Mouse (Mus musculus) thymus, postnatal 25 days (tissue): ENCODE results near the gene Auts2.

ENCODE experiments used
- DNase-seq: peaks from one replicate; pipeline ENCODE4 v3.0.0; 2022

The Auts2 gene

GRCm38 (mm10) chr5:131875976-131876375 is 667.2 kb downstream of the Auts2 start:
- no peak for DNase-seq

- DNase-seq, result no peak
Observed at GRCm38 (mm10) chr5:131873116-131873515, 670.0 kb downstream of the Auts2 start.

DNA sequence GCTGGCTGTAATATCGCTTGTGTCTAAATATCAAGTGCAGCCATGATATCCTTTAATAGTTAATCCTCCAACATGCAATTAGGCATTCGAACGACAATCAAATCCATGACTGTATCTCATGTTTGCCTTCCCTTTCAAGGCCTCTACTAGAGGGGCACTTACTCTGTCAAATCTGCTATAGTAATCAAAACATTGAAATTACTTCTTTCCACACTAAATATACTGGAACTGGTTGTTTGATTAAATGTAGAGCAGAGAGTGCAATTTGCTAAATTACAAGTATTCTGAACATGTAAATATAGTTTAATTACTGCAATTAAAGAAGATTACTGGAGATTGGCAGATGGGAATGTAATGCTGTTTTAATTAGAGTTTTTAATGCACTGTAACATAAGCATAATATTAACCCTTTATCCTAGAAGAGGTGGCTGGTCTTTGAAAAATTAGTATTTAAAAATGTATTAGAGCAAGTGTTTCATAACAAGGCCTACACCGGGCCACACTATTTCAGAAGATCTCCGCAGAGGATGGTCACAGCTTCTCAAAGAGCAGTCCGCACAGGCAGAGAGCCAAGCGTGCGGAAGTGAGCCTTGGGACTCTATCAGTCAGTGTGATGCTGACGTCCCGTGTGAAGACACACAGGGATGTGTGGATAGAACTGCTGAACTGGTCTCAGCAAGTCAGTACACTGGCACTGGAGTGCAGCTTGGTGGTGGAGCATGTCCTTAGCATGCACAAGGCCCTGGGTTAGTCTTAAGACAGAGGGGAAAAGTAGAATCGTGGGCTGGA is 673.2 kb downstream of the Auts2 start:
- DNase-seq, result no peak

DNA sequence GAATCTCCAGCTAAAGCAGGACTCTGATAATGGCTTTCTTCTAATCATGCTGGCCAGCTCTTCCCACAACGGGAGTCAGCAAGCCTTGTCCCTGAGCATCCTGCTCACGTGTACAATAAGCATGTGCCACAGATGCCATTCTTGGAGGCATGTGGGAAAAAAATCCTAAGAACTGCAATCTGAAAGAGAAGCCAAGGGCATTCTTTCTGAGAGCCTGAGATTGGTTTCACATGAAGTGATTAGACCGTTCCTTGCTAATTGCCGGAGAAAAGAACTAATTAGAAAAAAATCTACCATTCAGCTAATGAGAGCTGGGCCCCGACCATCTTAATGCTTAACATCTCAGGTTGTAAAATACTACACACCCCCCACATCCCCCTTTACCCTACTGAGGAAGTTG is 677.9 kb downstream of the Auts2 start:
- no peak for DNase-seq

DNA sequence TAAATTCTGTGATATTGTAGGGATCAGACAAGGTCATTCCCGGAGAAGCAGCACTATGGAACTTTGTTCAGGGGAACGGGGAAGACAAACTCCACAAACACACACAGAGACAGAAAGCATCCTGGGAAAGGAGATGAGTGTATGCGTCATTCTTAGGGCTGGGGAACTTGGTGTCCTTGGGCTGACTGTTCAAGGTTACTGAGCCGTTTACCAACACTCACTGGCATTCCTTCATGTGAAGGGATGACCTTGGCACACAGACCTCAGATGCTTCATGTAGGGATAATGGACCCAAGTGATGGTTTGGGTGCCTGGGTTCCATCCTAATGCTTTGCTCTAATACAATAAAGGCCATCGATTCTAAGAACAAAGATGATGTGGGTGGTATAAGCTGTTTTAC is 685.2 kb downstream of the Auts2 start:
- no peak for DNase-seq

DNA sequence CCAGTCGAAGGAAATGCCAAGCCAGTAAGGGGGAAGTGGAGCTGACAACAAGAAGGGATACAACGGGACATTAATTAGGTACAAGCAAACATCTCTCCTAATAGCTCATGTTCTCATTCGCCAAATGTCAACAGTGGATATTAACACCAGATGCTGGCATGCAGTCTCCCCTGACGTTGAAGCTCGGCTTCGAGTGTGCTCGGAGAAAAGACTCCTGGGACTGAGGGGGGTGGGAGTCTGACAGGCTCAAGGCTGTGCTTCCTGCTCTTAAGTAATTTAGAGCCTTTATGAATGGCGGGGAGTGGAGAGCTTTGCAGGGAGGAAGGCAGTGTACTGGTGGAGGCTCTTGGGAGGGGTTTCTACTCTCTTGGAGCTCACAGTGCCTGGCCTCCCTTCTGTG is 687.8 kb downstream of the Auts2 start:
- DNase-seq, result no peak

DNA sequence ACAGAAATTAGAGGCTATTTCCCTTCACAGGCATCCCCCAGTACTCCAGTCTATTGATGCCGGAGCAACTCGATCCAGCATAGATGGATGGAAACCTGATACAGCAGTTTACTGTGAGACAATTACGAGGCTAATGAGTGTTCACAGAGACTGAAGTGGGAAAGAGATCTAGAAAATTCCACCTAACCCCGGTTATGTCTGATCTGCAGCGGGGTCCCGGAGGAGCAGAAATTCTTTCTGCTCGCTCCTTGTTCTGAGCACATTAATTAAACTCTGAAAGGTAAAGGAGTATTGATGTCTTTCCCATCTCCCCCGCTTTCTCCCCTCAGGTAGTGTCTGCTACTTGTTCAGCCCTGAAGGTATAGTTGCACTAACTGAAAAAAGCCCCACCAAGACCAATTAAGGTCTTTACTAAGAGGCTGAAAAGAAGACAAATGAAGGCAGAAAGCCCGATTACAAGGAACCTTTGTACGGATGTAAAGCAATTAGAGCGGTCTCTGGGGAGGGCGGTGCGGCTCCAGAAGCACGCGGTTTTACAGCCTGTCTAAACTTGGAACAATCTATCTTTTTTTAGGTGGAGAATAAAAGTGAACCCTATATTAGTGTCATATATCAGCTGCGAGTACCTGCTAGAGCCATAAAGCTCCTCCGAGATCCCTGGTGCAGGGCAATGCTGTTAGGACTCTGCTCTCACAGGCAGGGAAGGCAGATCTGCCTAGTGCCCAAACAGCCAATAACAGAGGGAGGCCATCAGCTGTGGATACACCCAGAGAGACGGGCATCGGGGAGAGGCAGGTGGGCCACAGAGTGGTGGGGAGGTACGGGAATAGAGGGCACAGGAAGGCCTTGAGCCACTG is 691.3 kb downstream of the Auts2 start:
- DNase-seq, result no peak

DNA sequence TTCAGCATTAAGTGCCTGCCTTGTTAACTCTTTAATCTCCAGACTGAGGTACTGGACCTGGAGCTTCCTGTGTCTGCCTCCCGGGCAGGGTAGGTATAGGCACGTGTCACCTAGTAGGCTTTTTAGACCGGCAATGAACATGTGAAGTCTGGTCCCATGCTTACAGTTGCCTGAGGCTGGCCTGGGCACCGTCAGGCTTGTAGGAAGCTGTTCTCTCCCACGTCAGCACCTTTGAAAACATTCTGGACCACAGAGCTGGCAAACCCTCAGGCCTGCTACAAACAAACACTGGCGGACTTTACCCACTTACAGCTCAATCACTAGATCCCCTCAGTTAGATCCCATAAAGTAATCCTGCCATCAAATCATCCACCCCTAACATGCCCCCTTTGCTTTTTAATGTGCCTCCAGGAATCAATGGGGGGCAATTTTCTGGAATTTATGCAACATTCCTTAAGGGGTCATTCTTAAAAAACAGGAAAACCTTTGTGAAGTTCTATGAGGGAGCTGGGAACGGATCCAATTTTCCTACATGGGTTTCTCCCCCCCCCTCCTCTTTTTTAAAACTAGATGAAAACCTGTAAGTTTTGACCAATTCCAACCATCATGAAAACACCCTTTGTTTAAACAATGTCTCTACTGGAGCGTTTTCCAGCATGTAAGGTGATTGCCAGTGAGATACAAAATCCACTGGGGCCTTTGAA is 692.4 kb downstream of the Auts2 start:
- no peak for DNase-seq

DNA sequence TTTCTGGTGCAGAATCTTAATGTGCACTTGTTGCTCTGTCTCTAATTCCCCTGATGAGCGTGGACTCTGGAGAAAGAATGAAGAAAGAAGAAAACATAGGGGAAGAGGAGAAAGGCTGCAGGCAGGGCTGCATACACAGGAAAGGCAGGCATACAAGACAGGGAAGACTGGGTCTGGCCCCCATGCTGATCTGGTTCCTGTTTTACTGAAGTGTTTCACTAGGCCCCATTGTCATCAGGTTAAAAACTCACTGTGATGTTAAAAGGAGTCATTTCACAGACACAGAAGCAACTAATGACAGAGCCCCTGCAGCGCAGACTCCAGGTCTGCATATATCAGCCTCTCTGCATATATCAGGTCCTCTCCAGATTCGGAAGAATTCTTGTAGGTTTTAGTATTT is 693.5 kb downstream of the Auts2 start:
- no peak for DNase-seq

- DNase-seq, result no peak
Observed at GRCm38 (mm10) chr5:131844519-131844800, 698.7 kb downstream of the Auts2 start.

- DNase-seq, result no peak
Observed at GRCm38 (mm10) chr5:131843766-131844518, 699.2 kb downstream of the Auts2 start.

DNA sequence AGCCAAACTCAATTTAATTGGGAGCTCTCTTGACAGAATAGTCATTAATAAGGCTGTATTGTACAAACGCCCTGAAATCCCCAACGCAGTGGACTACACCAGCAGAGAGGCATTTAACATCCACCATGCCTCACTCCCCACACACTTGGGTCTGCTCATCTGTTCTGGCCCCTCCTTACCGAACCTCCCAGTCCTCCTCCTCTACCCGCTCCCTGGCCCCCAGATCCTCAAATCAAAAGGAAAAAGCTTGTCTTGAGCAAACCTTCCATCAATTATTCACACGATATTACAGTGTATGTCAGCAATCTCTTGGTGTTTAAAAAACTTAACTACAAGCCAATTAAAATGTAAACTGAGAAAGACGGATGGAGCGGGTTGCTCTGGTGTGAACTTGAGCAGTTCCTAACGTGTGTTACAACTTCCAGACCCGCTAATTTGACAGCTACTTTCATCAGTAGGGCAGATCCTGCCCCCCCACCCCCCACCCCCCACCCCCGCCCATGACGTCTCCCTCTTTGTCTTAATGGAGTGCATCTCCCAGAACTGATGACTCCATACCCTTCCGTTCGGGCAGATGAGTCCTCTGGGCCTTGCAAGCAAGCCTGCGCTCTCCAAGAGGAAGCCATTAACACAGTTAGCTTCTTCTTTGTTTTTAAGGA is 703.4 kb downstream of the Auts2 start:
- DNase-seq, result no peak

DNA sequence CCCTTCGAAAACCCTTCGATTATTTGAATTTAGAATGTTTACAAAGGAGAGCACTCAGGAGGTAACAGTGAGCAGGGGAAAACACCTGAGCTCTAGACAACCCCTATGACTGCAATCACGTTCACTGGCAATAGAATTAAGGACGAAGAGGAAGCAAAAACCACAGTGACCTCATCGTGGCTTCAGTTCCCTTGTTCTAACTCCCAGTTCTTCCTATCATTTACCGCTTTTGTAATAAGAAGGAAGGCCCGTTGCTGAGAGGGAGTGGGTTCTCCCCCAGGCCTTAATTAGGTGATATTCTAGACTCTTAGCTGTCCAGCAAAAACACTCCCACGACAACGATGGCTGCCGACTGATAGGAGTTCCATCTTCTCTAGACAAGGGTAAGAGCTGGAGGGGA is 704.1 kb downstream of the Auts2 start:
- DNase-seq, result no peak

GRCm38 (mm10) chr5:131838064-131838463 is 705.1 kb downstream of the Auts2 start:
- no peak for DNase-seq

DNA sequence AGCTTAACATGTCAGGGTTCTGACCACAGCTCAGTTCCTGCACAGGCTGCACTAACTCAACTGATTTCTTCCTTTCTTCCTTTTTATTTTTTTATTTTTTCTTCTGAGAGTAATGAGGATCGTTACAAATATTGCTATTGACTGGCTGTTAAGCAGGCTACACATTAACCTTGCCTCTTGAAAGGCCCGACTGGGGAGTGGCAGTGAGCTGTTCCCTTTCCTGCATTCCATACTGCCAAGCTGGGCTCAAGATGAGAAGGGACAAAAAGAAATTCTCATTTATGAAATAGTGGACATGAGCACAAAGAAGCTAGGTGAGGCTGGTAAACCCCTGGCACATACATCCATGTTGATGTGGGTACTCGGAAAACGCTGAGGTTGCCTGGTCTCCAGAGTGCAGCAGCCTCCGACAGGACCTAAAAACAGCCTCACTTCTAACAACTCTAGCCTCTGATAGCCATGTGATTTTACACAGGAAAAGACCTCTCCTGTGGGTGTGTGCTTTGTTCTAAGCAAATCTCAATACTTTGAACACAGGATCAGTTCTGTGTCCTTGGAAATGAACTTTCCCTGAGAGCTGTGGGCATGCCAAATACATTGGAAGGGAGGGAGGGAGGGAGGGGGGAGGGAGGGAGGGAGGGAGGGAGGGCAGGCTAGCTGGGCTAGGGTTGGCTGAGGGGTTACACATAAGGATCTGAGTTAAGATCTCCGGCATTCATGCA is 707.0 kb downstream of the Auts2 start:
- DNase-seq, result no peak

DNA sequence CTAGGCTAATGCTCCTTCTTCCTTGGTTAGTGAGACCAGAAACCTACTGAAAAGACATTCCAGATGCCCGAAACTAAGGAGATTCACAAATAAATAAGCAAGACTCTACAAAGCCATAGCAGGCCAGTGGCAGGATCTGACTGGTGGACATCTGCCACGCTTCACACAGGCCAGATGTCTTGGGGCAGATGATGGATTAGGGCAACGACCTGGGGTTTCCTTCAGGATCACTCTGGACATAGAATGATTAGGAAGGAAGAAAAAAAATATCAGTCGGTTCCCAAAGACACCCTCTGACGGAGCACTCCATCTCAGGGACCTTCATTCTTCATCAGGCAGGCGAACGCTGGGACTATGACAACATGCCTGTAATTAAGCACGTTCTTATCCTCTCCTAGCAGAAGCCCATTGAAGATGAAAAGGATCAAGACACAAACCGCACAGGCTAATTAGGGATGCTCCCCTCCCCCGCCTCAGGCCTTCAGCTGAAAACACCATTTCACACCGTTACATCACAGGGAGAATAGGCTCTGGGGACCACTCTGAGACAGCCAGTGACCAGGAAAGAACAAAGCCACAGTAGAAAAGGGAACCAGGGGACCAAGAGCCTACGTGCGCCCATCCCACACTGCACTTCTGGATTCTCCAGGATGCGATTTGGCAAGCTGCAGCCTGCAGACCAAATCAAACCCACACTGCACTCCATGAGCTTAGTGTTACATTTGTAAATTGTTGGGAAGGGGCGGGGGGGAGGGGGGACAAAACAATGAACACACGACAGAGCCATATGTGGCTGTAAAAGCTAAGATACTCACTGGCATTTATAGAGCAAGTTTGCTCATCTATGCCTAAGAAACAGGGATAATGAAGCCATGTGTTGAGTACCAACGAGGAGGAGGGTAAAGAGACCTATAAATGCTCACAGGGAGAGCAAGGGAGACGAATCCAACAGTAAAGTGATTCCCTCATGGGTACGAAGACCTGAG is 710.0 kb downstream of the Auts2 start:
- no peak for DNase-seq

DNA sequence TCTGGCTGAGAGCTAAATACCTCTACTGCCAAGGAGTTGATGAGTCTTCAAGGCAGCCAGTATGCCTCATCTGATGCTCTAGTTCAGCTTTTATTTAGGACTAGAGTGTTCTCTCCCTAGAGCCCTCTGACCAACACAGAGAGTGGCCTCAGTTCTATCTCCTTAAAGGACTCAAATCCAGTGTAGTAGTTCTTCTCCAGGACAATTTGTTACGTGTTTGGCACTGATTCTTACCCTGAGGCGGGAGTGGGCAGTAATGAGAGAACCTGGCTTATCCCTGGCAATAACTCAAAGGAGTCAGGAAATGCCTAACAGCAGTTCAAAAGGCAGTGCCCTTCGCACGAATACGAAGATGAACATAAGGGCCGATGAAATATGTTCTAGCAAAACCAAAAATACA is 713.0 kb downstream of the Auts2 start:
- DNase-seq, result no peak

GRCm38 (mm10) chr5:131829248-131829647 is 713.9 kb downstream of the Auts2 start:
- DNase-seq, result peak; percentile 6

- no peak for DNase-seq
Observed at GRCm38 (mm10) chr5:131828607-131829006, 714.5 kb downstream of the Auts2 start.
